Mouse (Mus musculus) midbrain, embryonic 14.5 days (tissue): ENCODE measurements around the gene Dlx5. TPM values are rescaled to one million over a fixed set of nuclear protein-coding genes. Genes with fewer than 3 reads are reported as not detected.
A peak's percentile ranks its signal among the peaks of the same experiment; 100 is the strongest.

Source experiments
- ATAC-seq: fragments of 200-750 bp; cut with Nextera tagmentation; 2 replicates; pipeline ENCODE4 v1.8.0; 2017; ENCODE audit warnings: moderate number of reproducible peaks, moderate library complexity; ENCODE audit not compliant: low FRiP score, low TSS enrichment
- DNase-seq: peaks from one replicate; pipeline ENCODE4 v3.0.0-alpha.2; 2015
- H3K27ac ChIP-seq: fragments of 300-500 bp; sonication (generic); replicated peaks from 2 replicates; pipeline ENCODE4 v1.5.1; 2014; ENCODE audit warnings: mild to moderate bottlenecking, low read depth, low read length, moderate library complexity
- H3K27me3 ChIP-seq: fragments of 300-500 bp; sonication (generic); 2 replicates; pipeline ENCODE4 v1.6.1; 2014; ENCODE audit warnings: low read length, control low read depth, mixed read lengths; ENCODE audit not compliant: control insufficient read depth, insufficient read depth
- H3K36me3 ChIP-seq: fragments of 300-500 bp; sonication (generic); 2 replicates; pipeline ENCODE4 v1.6.1; 2014; ENCODE audit warnings: low read length, control low read depth; ENCODE audit not compliant: control insufficient read depth, insufficient read depth
- H3K4me1 ChIP-seq: fragments of 300-500 bp; sonication (generic); 2 replicates; pipeline ENCODE4 v1.6.1; 2014; ENCODE audit warnings: mild to moderate bottlenecking, antibody characterized with exemption, low read length, control low read depth; ENCODE audit not compliant: control insufficient read depth, insufficient read depth
- H3K4me2 ChIP-seq: fragments of 300-500 bp; sonication (generic); 2 replicates; pipeline ENCODE4 v1.6.1; 2014; ENCODE audit warnings: mild to moderate bottlenecking, low read length, moderate library complexity
- H3K4me3 ChIP-seq: fragments of 300-500 bp; sonication (generic); replicated peaks from 2 replicates; pipeline ENCODE4 v1.5.1; 2014; ENCODE audit warnings: low read depth, low read length
- H3K9ac ChIP-seq: fragments of 300-500 bp; sonication (generic); replicated peaks from 2 replicates; pipeline ENCODE4 v1.6.1; 2014; ENCODE audit warnings: mild to moderate bottlenecking, low read length, moderate library complexity
- H3K9me3 ChIP-seq: fragments of 300-500 bp; sonication (generic); 2 replicates; pipeline ENCODE4 v1.6.1; 2016; ENCODE audit warnings: low read length, control low read depth, mixed read lengths; ENCODE audit not compliant: control insufficient read depth
- WGBS: fragments of 180-500 bp; shearing (Covaris S2); extraction: QIAGEN DNeasy Blood & Tissue Kit; methylation state at CpG from one replicate; pipeline ENCODE4 v1.1.7; 2014; 5-methylcytosine and 5-hydroxymethylcytosine counted together
- polyA plus RNA-seq: library from polyadenylated mRNA; unstranded; fragments of >200 nt; fragmentation: Nextera tagmentation; extraction: Ambion mirVana; gene quantifications from 2 replicates; pipeline ENCODE4 v1.2.1, GENCODE M21; 2014

Gene Dlx5
- polyA plus RNA-seq, 1 experiment from 2014 or later: 0.26 TPM

DNA sequence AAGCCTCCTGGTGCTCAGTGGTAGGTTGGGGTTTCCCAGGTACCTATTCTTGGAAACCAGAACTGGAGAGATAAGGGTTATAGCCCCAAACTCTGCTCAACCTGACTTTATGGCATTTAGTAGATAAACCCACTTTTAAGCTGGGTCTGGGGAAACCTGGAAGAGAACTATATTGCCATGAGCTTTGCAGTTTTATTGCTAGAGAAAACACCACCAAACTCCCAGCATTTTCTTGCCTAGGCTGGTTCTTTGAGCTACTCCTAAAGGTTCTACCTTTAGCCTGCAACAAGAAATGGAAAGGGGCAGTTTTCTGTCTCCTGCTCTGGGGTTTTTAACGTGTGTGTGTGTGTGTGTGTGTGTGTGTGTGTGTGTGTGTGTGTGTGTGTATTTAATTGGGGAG lies 23.3 kb downstream of the Dlx5 start:
- DNase-seq (peak; percentile 6), ATAC-seq (no peak)
- Histone ChIP-seq H3K9ac (no peak overlapping the region), H3K4me2 (no peak overlapping the region), H3K4me3 (no peak overlapping the region), H3K27me3 (peaks cover 90% of the 10 kb centered on the region), H3K4me1 (peaks cover 6% of the 10 kb centered on the region; the same call in 1 of the 2 replicates), H3K9me3 (no peaks in the 10 kb centered on the region), H3K36me3 (no peaks in the 10 kb centered on the region), H3K27ac (no peak overlapping the region)
- WGBS: 0% methylated on average over 1 of the region's 1 CpGs

DNA sequence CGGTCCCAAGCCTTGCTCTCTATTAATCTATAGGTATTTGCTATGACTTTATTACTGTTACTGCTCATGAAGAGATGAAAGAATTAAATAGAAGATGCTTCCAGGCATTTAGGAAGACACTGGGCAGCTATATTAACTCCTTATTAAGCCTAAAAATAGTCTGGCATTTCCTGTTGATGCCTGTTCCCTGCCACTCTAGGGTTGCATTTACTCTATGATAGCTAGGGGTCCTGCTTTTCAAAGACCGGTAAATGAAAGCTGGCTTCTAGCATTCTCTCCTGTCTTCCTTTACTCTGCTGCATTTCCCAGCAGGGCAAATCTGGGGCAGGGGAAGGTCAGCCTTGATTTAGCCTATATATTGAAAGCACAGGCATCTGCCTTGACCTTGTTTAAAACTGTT lies 24.1 kb downstream of the Dlx5 start:
- DNase-seq (peak; percentile 7), ATAC-seq (no peak)
- Histone ChIP-seq H3K4me2 (no peak overlapping the region), H3K27ac (no peak overlapping the region), H3K4me1 (no peaks in the 10 kb centered on the region), H3K27me3 (peaks cover 91% of the 10 kb centered on the region), H3K9me3 (no peaks in the 10 kb centered on the region), H3K36me3 (no peaks in the 10 kb centered on the region), H3K9ac (no peak overlapping the region), H3K4me3 (no peak overlapping the region)
- 7% methylated on average over 2 of the region's 2 CpGs for WGBS

DNA sequence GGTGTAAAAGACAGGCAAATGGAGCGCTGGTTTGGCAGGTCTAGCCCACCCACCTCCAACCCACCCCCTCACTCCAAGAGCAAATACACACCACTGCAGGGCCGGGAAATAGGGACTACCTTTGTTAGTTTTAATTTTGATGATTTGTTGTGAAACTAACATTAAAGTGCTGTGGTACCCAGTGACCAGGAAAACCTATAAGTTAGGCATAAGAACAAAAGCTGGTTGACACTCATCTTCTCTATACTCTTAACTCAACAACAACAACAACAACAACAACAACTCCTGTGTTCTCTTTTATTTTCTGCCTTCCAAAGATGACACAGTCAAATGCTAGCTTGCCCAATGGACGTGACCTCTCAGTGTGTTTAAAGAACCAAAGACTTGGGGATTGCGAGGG lies 25.0 kb downstream of the Dlx5 start:
- Histone ChIP-seq H3K27ac (no peak overlapping the region), H3K4me1 (no peaks in the 10 kb centered on the region), H3K9me3 (no peaks in the 10 kb centered on the region), H3K9ac (no peak overlapping the region), H3K36me3 (no peaks in the 10 kb centered on the region), H3K4me3 (no peak overlapping the region), H3K4me2 (no peak overlapping the region), H3K27me3 (peaks cover 91% of the 10 kb centered on the region)
- DNase-seq (peak; percentile 8), ATAC-seq (no peak)
- WGBS: 1% methylated on average over 4 of the region's 4 CpGs

DNA sequence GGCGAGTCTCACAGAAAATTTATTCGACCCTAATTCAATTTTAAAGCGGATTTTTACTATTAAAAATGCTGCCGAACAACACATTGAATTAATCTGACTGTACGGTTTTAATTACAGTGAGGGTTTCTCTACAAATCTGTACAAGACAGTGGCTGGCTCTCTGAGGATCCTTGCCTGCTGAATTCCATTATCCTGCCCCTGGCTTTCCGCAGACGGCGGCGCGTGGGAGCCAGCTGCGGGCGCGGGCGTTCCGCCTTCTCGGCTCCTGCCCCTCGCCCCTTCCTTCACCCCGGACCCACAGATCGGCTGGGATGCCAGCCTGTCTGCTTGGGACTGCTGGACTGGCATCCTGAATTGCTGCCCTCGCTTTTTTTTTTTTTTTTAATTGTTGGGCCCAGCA lies 25.6 kb downstream of the Dlx5 start:
- no peak overlapping the region for H3K9ac ChIP-seq
- no peaks in the 10 kb centered on the region for H3K9me3 ChIP-seq
- H3K4me2 ChIP-seq: peak overlapping the region; percentile 6; the same call in 1 of the 2 replicates
- no peaks in the 10 kb centered on the region for H3K4me1 ChIP-seq
- H3K4me3 ChIP-seq: no peak overlapping the region
- DNase-seq (peak; percentile 64), ATAC-seq (no peak)
- under 1% methylated on average over 20 of the region's 20 CpGs for WGBS
- no peaks in the 10 kb centered on the region for H3K36me3 ChIP-seq
- H3K27me3 ChIP-seq: peaks cover 93% of the 10 kb centered on the region
- no peak overlapping the region for H3K27ac ChIP-seq

DNA sequence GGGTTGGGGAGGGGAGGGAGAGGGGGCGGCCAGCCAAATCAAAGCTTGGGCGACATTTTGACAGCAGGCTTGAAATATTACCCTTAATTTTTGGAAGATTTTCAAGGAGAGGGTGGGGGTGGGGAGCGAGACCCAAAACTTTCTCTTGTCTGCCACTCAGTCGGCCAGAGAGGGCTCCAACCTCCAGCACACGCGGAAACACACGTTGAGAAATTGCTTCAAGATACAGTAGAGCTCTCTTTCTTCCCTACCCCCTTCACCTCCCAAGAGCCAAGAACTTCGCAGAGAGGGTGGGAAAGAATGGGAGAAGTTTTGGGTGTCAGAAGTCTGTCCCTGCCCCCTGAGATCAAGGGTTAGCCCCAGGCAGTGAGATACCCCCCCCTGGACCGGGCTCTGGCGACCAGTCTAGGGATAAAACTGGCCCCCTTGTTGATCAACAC lies 26.1 kb downstream of the Dlx5 start:
- Histone ChIP-seq H3K9ac (no peak overlapping the region), H3K27me3 (peaks cover 93% of the 10 kb centered on the region), H3K4me1 (no peaks in the 10 kb centered on the region), H3K4me2 (no peak overlapping the region), H3K27ac (no peak overlapping the region), H3K4me3 (0 out of 2 replicates have a peak overlapping the region, but pooled peaks have one; percentile 0), H3K36me3 (no peaks in the 10 kb centered on the region), H3K9me3 (no peaks in the 10 kb centered on the region)
- under 1% methylated on average over 10 of the region's 10 CpGs for WGBS
- ATAC-seq: no peak
- DNase-seq: peak; percentile 6

DNA sequence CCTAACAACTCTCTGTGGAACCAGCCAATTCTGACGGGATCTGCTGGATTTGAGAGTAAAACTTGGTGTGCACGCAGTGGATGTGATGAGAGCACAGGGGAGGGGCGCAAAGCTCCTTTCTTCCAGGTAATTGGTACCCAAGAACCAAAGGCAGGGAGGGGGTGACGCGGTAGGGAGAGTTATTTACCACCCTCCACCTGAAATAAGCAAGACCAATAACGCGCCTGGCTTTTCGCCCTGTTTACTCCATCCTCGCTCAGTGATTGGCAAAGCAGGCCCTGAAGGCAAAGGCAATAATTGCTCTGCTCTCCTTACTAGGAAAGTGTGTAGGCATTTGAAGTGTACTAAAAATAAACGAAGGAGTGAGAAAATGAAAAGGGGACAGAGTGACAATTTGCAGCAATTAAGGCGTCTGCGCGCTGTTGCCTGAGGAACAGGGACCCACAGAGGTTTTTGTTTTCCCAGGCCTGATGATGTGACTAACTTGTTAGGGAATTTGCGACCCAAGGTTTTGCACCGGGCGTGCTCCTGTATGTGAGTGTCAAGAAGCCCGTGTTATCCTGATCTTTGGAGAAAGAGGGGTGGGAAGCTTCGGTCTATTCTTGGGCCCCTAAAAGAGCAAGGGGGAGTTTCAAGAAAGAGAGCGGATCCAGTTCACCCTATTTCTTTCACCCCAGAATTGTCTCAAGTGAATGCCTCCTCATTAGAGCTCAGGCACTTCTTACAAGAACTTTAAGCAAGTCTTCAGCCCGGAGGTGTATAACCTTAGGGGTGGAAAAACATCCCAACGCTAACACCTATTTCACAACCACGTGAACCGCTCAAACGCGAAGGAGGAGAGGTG lies 26.8 kb downstream of the Dlx5 start:
- no peaks in the 10 kb centered on the region for H3K36me3 ChIP-seq
- no peak overlapping the region for H3K4me2 ChIP-seq
- WGBS: 1% methylated on average over 25 of the region's 25 CpGs
- no peak for ATAC-seq
- no peaks in the 10 kb centered on the region for H3K4me1 ChIP-seq
- peak; percentile 20 for DNase-seq
- no peak overlapping the region for H3K9ac ChIP-seq
- H3K9me3 ChIP-seq: no peaks in the 10 kb centered on the region
- peaks cover 98% of the 10 kb centered on the region for H3K27me3 ChIP-seq
- 0 out of 2 replicates have a peak overlapping the region, but pooled peaks have one; percentile 0 for H3K4me3 ChIP-seq
- no peak overlapping the region for H3K27ac ChIP-seq

DNA sequence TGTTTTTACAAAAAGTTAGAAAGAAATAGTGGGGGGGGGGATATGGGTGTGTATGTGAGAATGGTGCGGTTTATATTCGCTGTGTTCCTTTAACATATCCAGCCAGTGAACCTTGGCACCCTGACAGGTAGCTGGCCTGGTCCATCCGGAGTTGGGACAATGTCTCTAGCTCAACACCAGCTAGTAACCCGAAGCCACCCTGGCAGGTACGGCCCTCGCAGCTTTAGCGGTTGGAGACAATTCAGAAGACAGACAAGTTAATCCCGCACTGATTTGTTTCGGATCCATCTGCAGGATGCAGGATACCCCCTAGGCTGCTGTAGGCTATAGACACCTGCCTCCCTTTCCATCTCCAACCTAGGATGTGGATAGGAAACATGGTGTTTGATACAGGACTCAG lies 27.7 kb downstream of the Dlx5 start:
- DNase-seq: peak; percentile 3
- H3K4me1 ChIP-seq: no peaks in the 10 kb centered on the region

DNA sequence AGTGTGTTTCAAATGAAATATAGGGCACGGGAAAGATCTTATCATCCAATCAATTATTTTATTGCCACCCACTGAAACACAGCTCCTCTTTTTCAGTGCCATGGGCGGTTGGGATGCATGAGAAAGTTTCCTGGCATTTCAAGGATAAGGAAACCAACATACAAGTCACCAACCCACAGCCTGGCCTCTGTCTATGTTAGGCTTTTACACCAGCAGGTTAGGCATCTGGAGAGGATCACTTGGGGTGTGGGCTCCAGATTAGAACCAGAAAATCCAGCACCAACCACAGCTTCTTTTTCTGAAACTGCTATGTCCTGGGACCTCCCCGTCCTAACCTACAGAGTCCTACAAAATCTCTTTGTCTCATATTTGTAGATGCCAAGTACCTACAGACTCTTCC lies 28.9 kb downstream of the Dlx5 start:
- ATAC-seq (no peak), DNase-seq (no peak)
- H3K27me3 ChIP-seq: peaks cover 92% of the 10 kb centered on the region
- no peak overlapping the region for H3K27ac ChIP-seq
- H3K9me3 ChIP-seq: no peaks in the 10 kb centered on the region
- WGBS: 15% methylated on average over 3 of the region's 3 CpGs
- no peaks in the 10 kb centered on the region for H3K36me3 ChIP-seq
- no peak overlapping the region for H3K4me2 ChIP-seq
- no peak overlapping the region for H3K4me3 ChIP-seq
- H3K9ac ChIP-seq: no peak overlapping the region
- H3K4me1 ChIP-seq: no peaks in the 10 kb centered on the region

More for the DNA sequence above, 27.7 kb downstream of the Dlx5 start:
- Histone ChIP-seq H3K36me3 (no peaks in the 10 kb centered on the region), H3K9ac (no peak overlapping the region), H3K4me2 (no peak overlapping the region), H3K9me3 (no peaks in the 10 kb centered on the region), H3K27me3 (peaks cover 93% of the 10 kb centered on the region), H3K27ac (no peak overlapping the region), H3K4me3 (no peak overlapping the region)
- WGBS: under 1% methylated on average over 9 of the region's 9 CpGs
- ATAC-seq: no peak

DNA sequence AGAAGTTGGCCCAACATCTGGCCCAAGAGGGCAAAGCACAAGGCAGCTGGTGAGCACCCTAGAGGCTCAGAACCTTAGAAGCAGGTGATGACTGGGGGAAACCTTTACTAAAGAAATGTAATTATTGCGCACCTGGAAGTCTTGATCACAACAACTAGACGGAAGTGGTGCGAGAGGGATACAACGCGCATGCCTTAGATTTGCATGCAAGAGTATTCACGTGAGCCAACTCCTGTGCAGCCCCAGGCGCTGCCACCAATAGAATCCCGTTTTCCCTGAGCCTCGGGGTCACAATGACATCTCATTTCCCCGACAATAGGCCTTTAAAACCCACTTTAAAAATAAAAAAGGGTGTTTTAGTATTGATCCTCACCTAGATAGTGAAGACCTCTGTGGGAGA lies 30.7 kb downstream of the Dlx5 start:
- DNase-seq: peak; percentile 8
- Histone ChIP-seq H3K9me3 (no peaks in the 10 kb centered on the region), H3K36me3 (no peaks in the 10 kb centered on the region), H3K4me2 (no peak overlapping the region), H3K27me3 (peaks cover 83% of the 10 kb centered on the region), H3K9ac (no peak overlapping the region), H3K4me3 (no peak overlapping the region), H3K27ac (no peak overlapping the region), H3K4me1 (no peaks in the 10 kb centered on the region)
- ATAC-seq: no peak
- 3% methylated on average over 10 of the region's 10 CpGs for WGBS
